Mouse (Mus musculus) liver, embryonic 11.5 days (tissue): ENCODE measurements around the gene Ranbp17. TPM values are rescaled to one million over a fixed set of nuclear protein-coding genes. Genes with fewer than 3 reads are reported as not detected.

Source experiments
- ATAC-seq: fragments of 200-750 bp; cut with Nextera tagmentation; replicated peaks from 2 replicates; pipeline ENCODE4 v1.8.0; 2017; ENCODE audit warnings: moderate number of reproducible peaks, mild to moderate bottlenecking, moderate TSS enrichment, moderate library complexity; ENCODE audit not compliant: low FRiP score
- DNase-seq: peaks from one replicate; pipeline ENCODE4 v3.0.0-alpha.2; 2017; ENCODE audit warnings: low spot score
- H3K27ac ChIP-seq: fragments of 300-500 bp; sonication (generic); 2 replicates; pipeline ENCODE4 v1.5.1; 2014; ENCODE audit warnings: mild to moderate bottlenecking, low read depth, low read length, control low read depth
- H3K27me3 ChIP-seq: fragments of 300-500 bp; sonication (generic); replicated peaks from 2 replicates; pipeline ENCODE4 v1.6.1; 2014; ENCODE audit warnings: low read length, mixed read lengths; ENCODE audit not compliant: control insufficient read depth, insufficient read depth
- H3K36me3 ChIP-seq: fragments of 300-500 bp; sonication (generic); 2 replicates; pipeline ENCODE4 v1.6.1; 2014; ENCODE audit warnings: mild to moderate bottlenecking, low read length, moderate library complexity, mixed read lengths; ENCODE audit not compliant: control insufficient read depth, insufficient read depth
- H3K4me1 ChIP-seq: fragments of 300-500 bp; sonication (generic); replicated peaks from 2 replicates; pipeline ENCODE4 v1.6.1; 2014; ENCODE audit warnings: low read length, mixed read lengths; ENCODE audit not compliant: control insufficient read depth, insufficient read depth
- H3K4me2 ChIP-seq: fragments of 300-500 bp; sonication (generic); 2 replicates; pipeline ENCODE4 v1.6.1; 2014; ENCODE audit warnings: mild to moderate bottlenecking, control low read depth, moderate library complexity
- H3K4me3 ChIP-seq: fragments of 300-500 bp; sonication (generic); 2 replicates; pipeline ENCODE4 v1.5.1; 2014; ENCODE audit warnings: low read depth, low read length, control low read depth
- H3K9ac ChIP-seq: fragments of 300-500 bp; sonication (generic); 2 replicates; pipeline ENCODE4 v1.6.1; 2014; ENCODE audit warnings: low read depth, low read length, control low read depth
- H3K9me3 ChIP-seq: fragments of 300-500 bp; sonication (generic); 2 replicates; pipeline ENCODE4 v1.6.1; 2016; ENCODE audit warnings: low read length, inconsistent platforms, mixed read lengths; ENCODE audit not compliant: control insufficient read depth
- WGBS: fragments of 180-500 bp; shearing (Covaris S2); extraction: QIAGEN DNeasy Blood & Tissue Kit; methylation state at CpG from one replicate; pipeline ENCODE4 v1.1.7; 2014; 5-methylcytosine and 5-hydroxymethylcytosine counted together
- polyA plus RNA-seq: library from polyadenylated mRNA; unstranded; fragments of >200 nt; fragmentation: Nextera tagmentation; extraction: Ambion mirVana; gene quantifications from 2 replicates; pipeline ENCODE4 v1.2.1, GENCODE M21; 2014

Gene Ranbp17
- polyA plus RNA-seq, 1 experiment from 2014 or later, result 8.5 TPM

DNA sequence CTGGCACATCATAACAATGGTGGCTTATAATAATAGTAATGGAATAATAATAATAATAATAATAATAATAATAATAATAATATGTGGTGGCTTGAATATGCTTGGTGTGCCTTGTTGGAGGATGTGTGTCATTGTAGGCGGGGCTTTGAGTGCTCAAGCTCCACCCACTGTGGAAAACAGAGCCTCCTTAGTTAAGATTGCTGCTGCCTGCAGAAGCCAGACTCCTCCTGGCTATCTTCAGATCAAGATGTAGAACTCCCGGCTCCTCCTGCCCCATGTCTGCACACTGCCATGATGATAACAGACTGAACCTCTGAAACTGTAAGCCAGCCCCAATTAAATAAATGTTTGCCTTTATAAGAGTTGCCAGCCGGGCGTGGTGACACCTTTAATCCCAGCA, 21.0 kb upstream of the Ranbp17 start:
- WGBS, result 72% methylated on average over 4 of the region's 4 CpGs
- no peak overlapping the region for H3K27ac ChIP-seq
- no peaks in the 10 kb centered on the region for H3K36me3 ChIP-seq
- no peak overlapping the region for H3K9ac ChIP-seq
- H3K4me1 ChIP-seq, result no peaks in the 10 kb centered on the region
- H3K4me2 ChIP-seq, result no peak overlapping the region
- ATAC-seq (no peak), DNase-seq (no peak)
- H3K4me3 ChIP-seq, result no peak overlapping the region
- H3K27me3 ChIP-seq, result no peaks in the 10 kb centered on the region
- H3K9me3 ChIP-seq, result no peaks in the 10 kb centered on the region

GRCm38 (mm10) chr11:33533577-33533976, 20.0 kb upstream of the Ranbp17 start:
- Histone ChIP-seq H3K4me3 (no peak overlapping the region), H3K9me3 (no peaks in the 10 kb centered on the region), H3K36me3 (no peaks in the 10 kb centered on the region), H3K27ac (no peak overlapping the region), H3K9ac (no peak overlapping the region), H3K4me1 (no peaks in the 10 kb centered on the region), H3K4me2 (no peak overlapping the region), H3K27me3 (no peaks in the 10 kb centered on the region)
- DNase-seq (no peak), ATAC-seq (no peak)
- 56% methylated on average over 3 of the region's 3 CpGs for WGBS

DNA sequence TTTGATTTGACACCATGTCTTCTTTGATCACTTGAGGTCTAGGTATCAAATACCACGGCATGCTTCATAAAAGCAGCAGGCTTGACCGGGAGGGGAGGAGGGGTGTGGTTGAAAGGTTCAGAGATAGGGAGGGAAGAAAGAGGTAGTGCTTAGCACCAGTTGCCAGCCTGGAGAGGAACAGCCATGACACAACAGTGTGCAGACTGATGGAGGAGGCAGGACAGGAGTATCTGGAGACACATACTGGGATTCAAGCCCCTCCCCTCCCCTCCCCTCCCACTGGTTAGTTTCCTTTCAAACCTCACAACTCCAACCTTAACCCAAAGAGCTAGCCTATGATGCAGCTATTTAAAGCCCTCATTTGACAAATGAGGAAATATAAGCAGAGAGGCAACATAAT, 16.0 kb upstream of the Ranbp17 start:
- Histone ChIP-seq H3K4me1 (no peaks in the 10 kb centered on the region), H3K36me3 (no peaks in the 10 kb centered on the region), H3K4me2 (no peak overlapping the region), H3K9ac (no peak overlapping the region), H3K9me3 (no peaks in the 10 kb centered on the region), H3K27me3 (no peaks in the 10 kb centered on the region), H3K27ac (no peak overlapping the region), H3K4me3 (no peak overlapping the region)
- WGBS, result 32% methylated on average over 2 of the region's 2 CpGs
- DNase-seq (no peak), ATAC-seq (no peak)

- H3K9me3 ChIP-seq, result no peaks in the 10 kb centered on the region
- ATAC-seq (peak; percentile 91), DNase-seq (no peak)
- peak overlapping the region; percentile 92 for H3K4me3 ChIP-seq
- H3K27me3 ChIP-seq, result no peaks in the 10 kb centered on the region
- H3K27ac ChIP-seq, result peak overlapping the region; percentile 68; the same call in 1 of the 2 replicates
- peak overlapping the region; percentile 83 for H3K4me2 ChIP-seq
- H3K9ac ChIP-seq, result peak overlapping the region; percentile 93
- H3K36me3 ChIP-seq, result no peaks in the 10 kb centered on the region
- under 1% methylated on average over 43 of the region's 43 CpGs for WGBS
- H3K4me1 ChIP-seq, result no peaks in the 10 kb centered on the region
These were observed 631 bp downstream of the Ranbp17 start for GRCm38 (mm10) chr11:33512854-33513375.

- no peak for ATAC-seq
- DNase-seq, result no peak
- no peaks in the 10 kb centered on the region for H3K36me3 ChIP-seq
These were observed 4.1 kb downstream of the Ranbp17 start for GRCm38 (mm10) chr11:33509401-33509800.

GRCm38 (mm10) chr11:33485746-33486145, 27.8 kb downstream of the Ranbp17 start:
- H3K27ac ChIP-seq, result no peak overlapping the region
- no peak for ATAC-seq
- 83% methylated on average over 4 of the region's 4 CpGs for WGBS

More at GRCm38 (mm10) chr11:33509401-33509800, 4.1 kb downstream of the Ranbp17 start:
- Histone ChIP-seq H3K27me3 (no peaks in the 10 kb centered on the region), H3K4me3 (no peak overlapping the region), H3K27ac (no peak overlapping the region), H3K9ac (no peak overlapping the region), H3K4me1 (no peaks in the 10 kb centered on the region), H3K9me3 (no peaks in the 10 kb centered on the region), H3K4me2 (no peak overlapping the region)

DNA sequence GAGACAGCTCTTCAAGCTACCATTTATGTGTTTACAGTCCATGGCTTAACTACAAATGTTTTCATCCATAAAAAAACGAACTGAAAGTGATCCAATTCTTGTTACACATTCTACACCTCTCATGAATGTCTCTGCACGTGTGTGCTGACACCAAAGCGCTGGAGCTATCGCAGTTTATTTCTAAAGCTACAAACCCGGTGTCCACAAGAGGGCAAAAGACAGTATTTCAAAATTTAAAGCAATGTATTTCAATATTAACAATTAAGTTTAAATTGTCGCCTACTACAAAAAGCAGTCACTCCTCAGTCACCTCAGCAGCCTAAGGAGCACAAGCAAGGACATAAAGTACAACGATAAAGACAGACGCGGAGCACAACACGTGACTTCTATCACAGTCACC, 33.1 kb downstream of the Ranbp17 start:
- no peak overlapping the region for H3K9ac ChIP-seq
- H3K4me3 ChIP-seq, result no peak overlapping the region
- 88% methylated on average over 10 of the region's 10 CpGs for WGBS
- no peak for DNase-seq
- ATAC-seq, result no peak
- no peaks in the 10 kb centered on the region; the same call in 1 of the 2 replicates for H3K4me1 ChIP-seq
- H3K4me2 ChIP-seq, result no peak overlapping the region
- H3K36me3 ChIP-seq, result no peaks in the 10 kb centered on the region
- no peak overlapping the region for H3K27ac ChIP-seq
- no peaks in the 10 kb centered on the region for H3K9me3 ChIP-seq
- no peaks in the 10 kb centered on the region for H3K27me3 ChIP-seq

More at GRCm38 (mm10) chr11:33485746-33486145, 27.8 kb downstream of the Ranbp17 start:
- Histone ChIP-seq H3K9ac (no peak overlapping the region), H3K27me3 (no peaks in the 10 kb centered on the region), H3K4me1 (no peaks in the 10 kb centered on the region), H3K4me3 (no peak overlapping the region), H3K36me3 (no peaks in the 10 kb centered on the region; the same call in 1 of the 2 replicates), H3K4me2 (no peak overlapping the region), H3K9me3 (no peaks in the 10 kb centered on the region)
- no peak for DNase-seq

DNA sequence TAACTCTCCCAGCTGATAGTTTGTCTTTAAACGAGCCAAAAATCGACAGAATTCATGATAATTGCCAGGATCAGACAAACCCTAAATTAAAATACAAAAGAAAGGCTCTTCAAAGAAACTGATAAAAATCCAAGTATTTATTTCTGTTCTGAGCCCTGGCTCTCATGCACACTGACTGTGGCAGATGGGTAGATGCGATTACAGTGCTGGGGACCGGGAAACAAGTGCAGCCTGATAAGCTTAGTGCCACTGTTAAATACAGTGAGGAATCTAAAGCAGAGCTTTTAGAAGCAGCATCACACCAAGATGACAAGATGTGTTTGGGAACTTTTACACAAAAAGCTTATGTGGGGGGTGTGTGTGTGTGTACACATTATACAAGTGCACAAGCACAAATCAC, 34.3 kb downstream of the Ranbp17 start:
- Histone ChIP-seq H3K4me2 (no peak overlapping the region), H3K27ac (no peak overlapping the region), H3K36me3 (no peaks in the 10 kb centered on the region), H3K9me3 (no peaks in the 10 kb centered on the region), H3K4me3 (no peak overlapping the region), H3K9ac (no peak overlapping the region), H3K4me1 (no peaks in the 10 kb centered on the region; the same call in 1 of the 2 replicates), H3K27me3 (no peaks in the 10 kb centered on the region)
- WGBS, result 70% methylated on average over 4 of the region's 4 CpGs
- no peak for DNase-seq
- peak; percentile 80 for ATAC-seq

DNA sequence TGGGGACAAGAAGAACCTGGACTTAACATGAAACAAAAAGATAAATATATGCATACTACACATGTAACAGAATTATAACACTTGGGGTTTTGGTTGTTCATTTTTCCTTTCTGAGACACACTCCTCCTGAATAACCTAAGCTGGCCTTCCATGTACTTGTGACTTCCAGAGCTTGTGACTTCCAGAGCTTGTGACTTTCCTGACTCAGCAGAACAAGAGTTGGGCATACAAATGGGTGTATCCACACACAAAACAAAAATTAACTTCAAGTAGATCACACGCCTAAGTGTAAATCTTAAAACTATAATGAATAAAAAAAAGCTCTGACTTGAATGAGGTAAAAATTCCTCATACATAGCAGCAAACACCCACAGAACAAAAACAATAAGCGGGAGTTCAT, 36.9 kb downstream of the Ranbp17 start:
- no peak overlapping the region for H3K4me2 ChIP-seq

More for the DNA sequence above, 36.9 kb downstream of the Ranbp17 start:
- no peak for ATAC-seq
- Histone ChIP-seq H3K4me3 (no peak overlapping the region), H3K27me3 (no peaks in the 10 kb centered on the region), H3K36me3 (no peaks in the 10 kb centered on the region), H3K27ac (no peak overlapping the region), H3K4me1 (no peaks in the 10 kb centered on the region; the same call in 1 of the 2 replicates), H3K9me3 (no peaks in the 10 kb centered on the region), H3K9ac (no peak overlapping the region)
- WGBS, result 85% methylated on average over 2 of the region's 2 CpGs
- DNase-seq, result no peak
